Mouse (Mus musculus) heart, adult 8-10 months (tissue): ENCODE measurements around the gene Ldoc1. TPM values are rescaled to one million over a fixed set of nuclear protein-coding genes. Genes with fewer than 3 reads are reported as not detected.

ENCODE experiments used
- DNase-seq: peaks from one replicate; pipeline ENCODE4 v3.0.0; 2022; ENCODE audit warnings: low spot score
- total RNA-seq, 4 experiments: library from RNA; stranded (reverse); gene quantifications; 2 replicates each; pipeline ENCODE4 v1.2.4; 2022

Gene Ldoc1
- total RNA-seq, result under 1 TPM in 3 of 4 experiments, not detected in 1; 0.19 to 0.65 (median 0.49) TPM

DNA sequence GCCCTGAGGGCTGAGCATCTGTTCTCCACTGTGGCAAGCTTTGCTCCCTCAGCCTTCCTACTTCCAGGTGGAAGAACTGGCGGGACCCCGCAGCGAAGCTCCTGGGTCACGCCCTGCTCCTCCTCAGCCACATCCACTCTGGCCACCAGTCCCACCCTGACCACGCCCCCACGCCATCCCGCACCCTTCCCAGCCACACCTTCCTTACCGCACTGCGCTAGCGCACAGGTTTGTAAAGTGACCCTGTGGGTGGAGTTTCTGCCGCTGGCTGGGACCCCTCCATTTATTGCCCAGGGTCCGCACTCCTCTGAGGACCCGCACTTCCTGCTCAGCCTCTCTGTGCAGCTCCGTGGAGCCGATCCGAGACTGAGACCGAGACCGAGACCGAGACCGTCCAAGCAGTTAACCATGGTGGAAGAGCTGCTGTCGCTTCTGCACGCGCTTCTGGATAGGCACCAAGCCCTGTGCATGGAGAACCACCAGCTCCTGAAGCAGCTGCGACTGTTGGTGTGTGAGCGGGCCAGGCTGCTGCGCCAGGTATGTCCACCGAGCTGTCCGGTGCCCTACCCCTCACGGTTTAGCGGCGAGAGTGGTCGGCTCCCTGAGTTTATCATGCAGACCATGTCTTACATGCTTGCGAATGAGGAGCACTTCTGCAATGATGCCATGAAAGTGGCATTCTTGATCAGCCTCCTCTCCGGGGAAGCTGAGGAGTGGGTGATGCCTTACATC lies at the start of gene Ldoc1:
Ldoc1 (plus strand) TSS at position 196 of the 732 bp plus-strand sequence.
- no peak for DNase-seq

DNA sequence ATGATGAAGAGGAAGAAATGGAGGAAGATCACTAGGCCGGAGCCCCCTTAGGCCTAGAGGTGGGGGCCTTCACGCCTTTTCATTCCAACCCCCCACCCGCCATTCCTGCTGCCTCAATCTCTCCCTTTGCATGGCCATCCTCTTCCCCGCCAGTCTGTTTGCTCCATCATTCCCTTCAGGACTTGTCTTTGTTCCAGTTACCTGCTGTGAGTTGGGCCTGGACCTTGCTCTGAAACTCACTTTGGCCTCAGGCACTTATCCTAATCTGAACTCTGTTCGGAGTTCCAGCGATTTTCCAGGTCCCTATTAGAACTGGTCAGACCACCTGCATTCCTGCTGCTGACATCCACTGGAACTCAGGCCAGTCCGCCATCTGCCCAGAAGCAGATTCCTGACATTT lies 834 bp downstream of the Ldoc1 start:
- no peak for DNase-seq

DNA sequence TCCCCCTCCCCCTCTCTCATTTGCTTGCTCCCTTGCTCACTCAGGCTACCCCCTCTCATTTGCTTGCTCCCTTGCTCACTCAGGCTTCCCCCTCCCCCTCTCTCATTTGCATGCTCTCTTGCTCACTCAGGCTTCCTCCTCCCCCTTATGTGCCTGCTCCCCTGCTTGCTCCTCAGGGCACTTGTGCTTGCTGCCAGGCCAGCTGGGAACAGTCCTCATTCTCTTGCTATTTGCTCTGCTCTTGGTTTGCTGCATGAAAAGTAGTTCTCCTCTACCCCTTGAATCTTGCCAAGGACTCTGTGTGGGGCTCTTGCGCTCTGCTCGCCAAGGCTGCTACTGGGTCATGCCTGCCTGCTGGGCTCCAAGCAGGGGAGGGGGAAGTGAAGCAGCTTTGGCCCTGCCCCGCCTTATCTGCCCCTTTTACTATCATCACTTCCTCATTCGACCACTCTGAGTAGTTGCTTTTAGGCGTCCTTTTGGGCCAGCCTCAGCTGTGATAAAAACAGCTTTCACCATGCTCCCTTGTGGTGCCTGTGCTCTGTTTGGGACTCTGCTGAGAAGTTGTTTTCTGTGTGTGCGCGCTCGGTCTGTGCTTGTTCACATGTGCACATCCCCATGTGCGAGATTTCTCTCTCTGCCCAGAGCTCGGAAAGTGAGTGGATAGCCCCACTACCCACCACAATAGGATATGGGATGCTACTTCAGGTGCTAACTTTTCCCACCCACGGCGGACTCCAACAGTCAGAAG lies 13.2 kb downstream of the Ldoc1 start:
- DNase-seq, result peak; percentile 0

DNA sequence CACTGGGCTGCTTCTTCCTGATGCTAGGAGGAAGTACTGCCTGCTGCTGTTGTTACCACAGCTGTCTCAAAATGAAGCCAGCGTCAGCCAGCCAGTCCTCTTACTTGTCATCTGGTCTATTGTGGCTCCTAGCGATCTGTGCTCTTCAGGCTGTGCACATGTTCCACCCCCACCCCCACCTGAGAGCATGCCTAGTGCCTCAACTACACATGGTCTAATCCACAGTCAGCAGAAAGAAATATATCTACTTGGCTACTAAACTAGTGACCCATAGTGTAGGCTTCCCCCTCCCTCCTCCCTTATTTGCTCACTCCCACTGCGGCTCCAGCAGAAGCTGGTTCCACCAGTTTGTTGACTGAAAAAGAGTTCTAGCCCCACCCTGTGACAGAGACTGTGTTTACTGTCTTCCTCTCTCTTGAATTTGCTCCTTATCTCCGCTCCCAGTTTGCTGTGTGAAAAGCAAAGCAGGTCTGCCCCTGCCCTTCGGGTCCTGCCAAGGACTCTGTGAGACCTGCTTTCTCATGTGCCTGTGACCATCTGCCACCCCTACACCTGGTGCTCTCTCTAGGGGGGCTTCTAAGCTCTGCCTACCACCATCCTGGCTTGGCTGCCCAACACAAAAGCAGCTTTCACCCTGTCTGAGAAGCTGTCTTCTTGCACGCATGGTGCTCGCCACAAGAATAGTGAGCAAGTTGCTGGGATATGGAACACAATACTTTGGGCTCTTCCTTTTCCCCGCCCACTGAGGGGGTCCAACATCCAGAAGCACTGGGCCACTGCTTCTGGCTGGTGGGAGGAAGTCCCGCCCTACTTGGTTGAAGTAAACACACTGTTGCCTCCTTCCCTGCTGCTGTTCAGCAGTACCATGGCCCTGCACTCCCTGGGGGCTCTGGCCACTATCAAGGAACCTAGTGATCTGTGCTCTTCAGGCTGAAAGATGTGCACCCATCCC lies 14.0 kb downstream of the Ldoc1 start:
- no peak for DNase-seq

DNA sequence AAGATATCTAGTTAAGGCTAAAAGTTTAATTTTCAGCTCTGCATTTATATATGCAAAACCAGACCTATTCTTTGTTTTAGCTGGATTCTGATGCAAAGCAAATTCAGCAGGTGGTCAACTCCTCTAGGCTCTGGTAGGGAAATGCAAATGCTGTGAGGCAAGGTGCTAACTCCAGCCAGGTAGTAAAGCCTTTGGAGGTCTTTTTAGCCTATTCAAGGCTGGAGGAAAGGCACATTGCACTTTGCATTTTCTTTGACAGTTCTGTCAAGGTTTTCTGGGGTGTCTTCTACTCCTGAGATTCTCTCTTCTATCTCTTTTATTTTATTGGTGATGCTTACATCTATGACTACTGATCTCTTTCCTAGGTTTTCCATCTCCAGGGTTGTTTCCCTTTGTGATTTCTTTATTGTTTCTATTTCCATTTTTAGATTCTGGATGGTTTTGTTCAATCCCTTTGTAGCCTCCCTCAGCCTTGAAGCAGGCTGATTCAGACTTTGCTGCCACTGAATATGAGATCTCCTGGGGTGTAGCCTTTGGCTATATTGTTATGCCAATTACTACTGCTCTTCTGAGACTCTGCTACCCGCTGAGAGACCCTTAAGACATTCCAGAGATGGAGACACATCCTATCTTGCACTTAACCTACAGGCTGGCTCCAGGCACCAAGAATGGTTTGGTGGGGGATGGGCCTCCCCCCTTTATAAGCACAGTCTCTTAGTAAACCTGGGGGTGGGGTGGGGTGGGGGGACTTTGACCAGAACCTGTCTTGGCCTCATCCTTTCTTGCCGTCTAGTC lies 18.4 kb downstream of the Ldoc1 start:
- no peak for DNase-seq
